In the genomic region with DNA sequence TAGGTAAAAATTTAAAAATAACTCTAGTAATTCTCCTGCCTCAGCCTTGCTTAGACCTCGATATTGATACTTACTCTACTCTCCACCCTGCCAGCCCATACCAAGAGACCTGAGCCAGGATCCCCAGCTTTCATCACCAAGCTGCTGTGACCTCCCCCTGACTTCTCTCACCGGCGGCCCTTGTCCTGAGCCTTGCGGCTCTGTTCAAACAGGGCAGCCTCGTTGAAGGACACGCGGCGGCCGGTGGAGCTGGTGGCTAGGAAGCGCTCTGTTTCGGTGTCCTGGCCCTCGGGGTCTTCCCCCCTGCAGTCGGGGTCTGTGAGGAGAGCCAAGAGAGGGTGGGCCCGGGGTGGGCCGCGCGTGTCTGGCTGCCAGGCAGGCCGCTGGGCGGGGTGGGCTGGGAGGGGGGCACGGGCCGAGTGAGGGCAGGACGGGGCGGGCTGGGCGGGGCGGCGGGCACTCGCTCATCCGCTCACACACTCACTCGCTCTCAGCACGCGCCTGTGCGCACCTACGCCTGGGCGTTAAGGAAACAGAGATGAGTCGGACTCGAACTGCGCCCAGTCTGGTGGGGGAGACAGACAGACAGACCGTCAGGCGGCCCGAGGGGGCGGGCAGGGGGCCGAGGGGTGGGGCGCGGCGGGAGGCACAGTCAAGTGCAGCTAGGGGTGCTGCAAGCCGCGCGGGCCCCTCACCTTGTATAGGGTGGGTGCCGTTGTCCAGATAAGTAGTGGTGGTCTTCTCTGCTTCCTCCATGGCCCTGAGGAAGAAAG, we compare ENCODE assay signal across 8 mouse cellular contexts. TPM values are rescaled to one million over a fixed set of nuclear protein-coding genes. Genes with fewer than 3 reads are reported as not detected.
DNase-seq lines count a peak whose midpoint lies in the region; ATAC-seq and TF ChIP-seq lines count a peak whose summit lies in the region.

No protein-coding gene starts in this region.

- H3K4me2 ChIP-seq in limb, embryonic 13.5 days (replicated peaks): peak overlapping the region; percentile 99
- H3K4me2 ChIP-seq in stomach, embryonic 15.5 days: peak overlapping the region; percentile 99

- no peak for TF ChIP-seq POLR2A in cerebellum, adult 2 months (IDR thresholded peaks at IDR 0.05; ENCODE audit: borderline replicate concordance, insufficient read depth, low read length)

- no peak for ATAC-seq in limb, embryonic 13.5 days (ENCODE audit: low FRiP score, low read depth)
- no peak for ATAC-seq in stomach, embryonic 15.5 days (ENCODE audit: insufficient read depth, low FRiP score, low read depth)

- no peaks in the 10 kb centered on the region for H3K27me3 ChIP-seq in cerebellum, adult 2 months (ENCODE audit: control insufficient read depth, insufficient read depth, low read length)
- H3K27me3 ChIP-seq in limb, embryonic 13.5 days: peaks cover 54% of the 10 kb centered on the region
- H3K27me3 ChIP-seq in stomach, embryonic 15.5 days (replicated peaks): peaks cover 16% of the 10 kb centered on the region

- peaks cover 46% of the 10 kb centered on the region for H3K36me3 ChIP-seq in limb, embryonic 13.5 days
- peaks cover 11% of the 10 kb centered on the region for H3K36me3 ChIP-seq in stomach, embryonic 15.5 days

- no peak overlapping the region for H3K4me3 ChIP-seq in cerebellum, adult 2 months (replicated peaks; ENCODE audit: insufficient read depth, low read depth, low read length)
- H3K4me3 ChIP-seq in limb, embryonic 13.5 days: peak overlapping the region; percentile 62
- H3K4me3 ChIP-seq in stomach, embryonic 15.5 days (replicated peaks): peak overlapping the region; percentile 63

- H3K27ac ChIP-seq in cerebellum, adult 2 months (ENCODE audit: insufficient read depth, low read length): no peak overlapping the region
- H3K27ac ChIP-seq in limb, embryonic 13.5 days: no peak overlapping the region
- H3K27ac ChIP-seq in stomach, embryonic 15.5 days: peak overlapping the region; percentile 69; the same call in 1 of the 2 replicates

- 0 out of 2 replicates have a peak, but pooled peaks cover 5% of the 10 kb centered on the region for H3K9me3 ChIP-seq in limb, embryonic 13.5 days
- no peaks in the 10 kb centered on the region for H3K9me3 ChIP-seq in stomach, embryonic 15.5 days

- peaks cover 14% of the 10 kb centered on the region for H3K4me1 ChIP-seq in cerebellum, adult 2 months (ENCODE audit: control insufficient read depth, insufficient read depth, low read length)
- H3K4me1 ChIP-seq in limb, embryonic 13.5 days: peaks cover 52% of the 10 kb centered on the region
- peaks cover 44% of the 10 kb centered on the region for H3K4me1 ChIP-seq in stomach, embryonic 15.5 days

- peak; percentile 52 for DNase-seq in cerebellum, adult 9-11 months
- no peak for DNase-seq in cerebellum, adult 2 months
- peak; percentile 41 for DNase-seq in retina, postnatal 1 day
- DNase-seq in retina, embryonic 14.5 days (ENCODE audit: low spot score): no peak
- no peak for DNase-seq in left cerebral cortex, postnatal 14 days (ENCODE audit: low spot score in 2 of 2)
- DNase-seq in thymus, postnatal 14 days: no peak

- TF ChIP-seq CTCF in cerebellum, adult 2 months (IDR thresholded peaks at IDR 0.05; ENCODE audit: borderline replicate concordance, insufficient read depth, low read depth, low read length): no peak

- intact Hi-C loops in left cerebral cortex, postnatal 14 days (cut with DNase I): no loop called here

- 38% methylated on average over 49 of the region's 49 CpGs for WGBS in cerebellum, adult 2 months
- WGBS in limb, embryonic 13.5 days: 16% methylated on average over 49 of the region's 49 CpGs
- WGBS in stomach, embryonic 15.5 days: 17% methylated on average over 46 of the region's 49 CpGs

- H3K9ac ChIP-seq in limb, embryonic 13.5 days: peak overlapping the region; percentile 82
- no peak overlapping the region for H3K9ac ChIP-seq in stomach, embryonic 15.5 days

RNA-seq across cellular contexts. Expression of gene Atp5d, which starts 2.1 kb away (rescaled TPM):
- 736 and 758 TPM in 2 replicates for polyA plus RNA-seq in cerebellum, adult 2 months (2012; rRNA removed)
- polyA plus RNA-seq in limb, embryonic 13.5 days (2015; fragmentation: Nextera tagmentation; extraction: Ambion mirVana): 456 and 475 TPM in 2 replicates
- 544 and 602 TPM in 2 replicates for polyA plus RNA-seq in stomach, embryonic 15.5 days (2015; fragmentation: Nextera tagmentation; extraction: Ambion mirVana)
- total RNA-seq in left cerebral cortex, postnatal 14 days (2021): 100 to 1,000 TPM; 403 to 424 TPM

RNA-seq across cellular contexts. Expression of gene Cbarp, which starts 4.3 kb away (rescaled TPM):
- polyA plus RNA-seq in cerebellum, adult 2 months (2012; rRNA removed): 147 and 151 TPM in 2 replicates
- 7.4 and 8.1 TPM in 2 replicates for polyA plus RNA-seq in limb, embryonic 13.5 days (2015; fragmentation: Nextera tagmentation; extraction: Ambion mirVana)
- 5.1 and 6.7 TPM in 2 replicates for polyA plus RNA-seq in stomach, embryonic 15.5 days (2015; fragmentation: Nextera tagmentation; extraction: Ambion mirVana)
- total RNA-seq in left cerebral cortex, postnatal 14 days (2021): 100 to 1,000 TPM; 437 to 473 TPM

RNA-seq across cellular contexts. Expression of gene Midn, which starts 11.7 kb away (rescaled TPM):
- 26.1 and 26.5 TPM in 2 replicates for polyA plus RNA-seq in cerebellum, adult 2 months (2012; rRNA removed)
- 22.9 and 23.2 TPM in 2 replicates for polyA plus RNA-seq in limb, embryonic 13.5 days (2015; fragmentation: Nextera tagmentation; extraction: Ambion mirVana)
- 16.0 and 19.8 TPM in 2 replicates for polyA plus RNA-seq in stomach, embryonic 15.5 days (2015; fragmentation: Nextera tagmentation; extraction: Ambion mirVana)
- 10 to 100 TPM; 94.0 to 96.3 TPM for total RNA-seq in left cerebral cortex, postnatal 14 days (2021)

RNA-seq across cellular contexts. Expression of gene Stk11, which starts 20.8 kb away (rescaled TPM):
- 110 and 112 TPM in 2 replicates for polyA plus RNA-seq in cerebellum, adult 2 months (2012; rRNA removed)
- polyA plus RNA-seq in limb, embryonic 13.5 days (2015; fragmentation: Nextera tagmentation; extraction: Ambion mirVana): 17.1 and 17.4 TPM in 2 replicates
- 16.9 and 19.2 TPM in 2 replicates for polyA plus RNA-seq in stomach, embryonic 15.5 days (2015; fragmentation: Nextera tagmentation; extraction: Ambion mirVana)
- 10 to 100 TPM; 86.2 to 90.8 TPM for total RNA-seq in left cerebral cortex, postnatal 14 days (2021)

RNA-seq across cellular contexts. Expression of gene Cirbp, which starts 29.4 kb away (rescaled TPM):
- polyA plus RNA-seq in cerebellum, adult 2 months (2012; rRNA removed): 240 and 261 TPM in 2 replicates
- 149 and 194 TPM in 2 replicates for polyA plus RNA-seq in limb, embryonic 13.5 days (2015; fragmentation: Nextera tagmentation; extraction: Ambion mirVana)
- polyA plus RNA-seq in stomach, embryonic 15.5 days (2015; fragmentation: Nextera tagmentation; extraction: Ambion mirVana): 90.3 and 103 TPM in 2 replicates
- 100 to 1,000 TPM in 1 of 2 experiments, 10 to 100 TPM in 1; 95.6 to 111 TPM for total RNA-seq in left cerebral cortex, postnatal 14 days (2021)

Comparison
In these comparisons a context has a peak if more than half of its experiments do, and no peak if none do; other contexts are left out.
1. DNase-seq: peak in cerebellum, adult 9-11 months (single experiment) and retina, postnatal 1 day (single experiment); none in cerebellum, adult 2 months (0 of 2), retina, embryonic 14.5 days (single experiment), left cerebral cortex, postnatal 14 days (0 of 2) and thymus, postnatal 14 days (single experiment).
2. RNA of gene Cbarp, which starts 4.3 kb away (polyA plus RNA-seq): 147 to 151 TPM in cerebellum, adult 2 months; 7.4 to 8.1 TPM in limb, embryonic 13.5 days and 5.1 to 6.7 TPM in stomach, embryonic 15.5 days; every median in the first group is over 10 times any median in the second.